Mouse (Mus musculus): ENCODE measurements at regions not wholly inside any gene's neighbourhood (a gene's known extent, or its start where the extent isn't known, plus 50 kb on each side); places are given as distances from the start of the nearest gene placed in this dataset.

GRCm38 (mm10) chr13:85639376-85640229 lies 350.7 kb upstream of the Rasa1 start:
- Histone ChIP-seq H3K4me1 (ENCODE audit: insufficient read depth, low read depth, low read length) (no peaks in the 10 kb centered on the region), H3K9me3 (replicated peaks) (no peaks in the 10 kb centered on the region), H3K27me3 (ENCODE audit: insufficient read depth, low read length) (0 out of 2 replicates have a peak, but pooled peaks cover 2% of the 10 kb centered on the region), H3K4me3 (ENCODE audit: low read depth, low read length) (no peak overlapping the region), H3K36me3 (replicated peaks) (no peaks in the 10 kb centered on the region)
- 0 out of 2 replicates have a peak, but pooled peaks have one; percentile 28 for ATAC-seq (ENCODE audit: extremely low read depth, insufficient number of reproducible peaks, low FRiP score, poor library complexity, severe bottlenecking)
- peak; percentile 2 for DNase-seq (ENCODE audit: low spot score)
- TF ChIP-seq GATA2 (IDR thresholded peaks at IDR 0.05; ENCODE audit: borderline replicate concordance, low read depth, low read length) (no peak), POLR2AphosphoS5 (IDR thresholded peaks at IDR 0.05; ENCODE audit: insufficient replicate concordance, low read depth, low read length) (no peak), TAL1 (conservative IDR thresholded peaks at IDR 0.05; ENCODE audit: low read depth, low read length) (no peak), GATA1 (IDR thresholded peaks at IDR 0.05; ENCODE audit: borderline replicate concordance, low read length) (no peak), CTCF (IDR thresholded peaks at IDR 0.05; ENCODE audit: low read depth, low read length) (no peak)

GRCm38 (mm10) chr13:85629506-85630175 lies 340.7 kb upstream of the Rasa1 start:
- no peak for ATAC-seq (ENCODE audit: extremely low read depth, insufficient number of reproducible peaks, low FRiP score, poor library complexity, severe bottlenecking)

More at GRCm38 (mm10) chr13:85629506-85630175, 340.7 kb upstream of the Rasa1 start:
- H3K4me3 ChIP-seq (ENCODE audit: low read depth, low read length), result no peak overlapping the region
- no peak for DNase-seq (ENCODE audit: low spot score)
- no peaks in the 10 kb centered on the region for H3K4me1 ChIP-seq (ENCODE audit: insufficient read depth, low read depth, low read length)
- no peaks in the 10 kb centered on the region for H3K36me3 ChIP-seq (replicated peaks)
- TF ChIP-seq GATA2 (IDR thresholded peaks at IDR 0.05; ENCODE audit: borderline replicate concordance, low read depth, low read length), result no peak
- TF ChIP-seq TAL1 (conservative IDR thresholded peaks at IDR 0.05; ENCODE audit: low read depth, low read length), result no peak
- no peak for TF ChIP-seq CTCF (IDR thresholded peaks at IDR 0.05; ENCODE audit: low read depth, low read length)
- TF ChIP-seq POLR2AphosphoS5 (IDR thresholded peaks at IDR 0.05; ENCODE audit: insufficient replicate concordance, low read depth, low read length), result no peak
- TF ChIP-seq GATA1 (IDR thresholded peaks at IDR 0.05; ENCODE audit: borderline replicate concordance, low read length), result no peak
- H3K27me3 ChIP-seq (ENCODE audit: insufficient read depth, low read length), result no peaks in the 10 kb centered on the region
- no peaks in the 10 kb centered on the region for H3K9me3 ChIP-seq (replicated peaks)

All from G1E (cell line).